Mouse (Mus musculus) embryonic fibroblast, embryonic 13.5 days (primary cell): ENCODE results near the gene Cdh15. TPM values are rescaled to one million over a fixed set of nuclear protein-coding genes. Genes with fewer than 3 reads are reported as not detected.

Experiments used
- H3K27ac ChIP-seq: 2 replicates; pipeline ENCODE4 v1.5.1; 2012; ENCODE audit warnings: low read length, control low read depth, inconsistent platforms; ENCODE audit not compliant: insufficient read depth
- H3K4me1 ChIP-seq: 2 replicates; pipeline ENCODE4 v1.6.1; 2011; ENCODE audit warnings: low read length; ENCODE audit not compliant: control insufficient read depth, insufficient read depth
- H3K4me3 ChIP-seq: 2 replicates; pipeline ENCODE4 v1.5.1; 2011; ENCODE audit warnings: mild to moderate bottlenecking, control low read depth, low read length; ENCODE audit not compliant: insufficient read depth
- CTCF ChIP-seq: IDR thresholded peaks from 2 replicates; pipeline ENCODE4 v1.5.1; 2011; ENCODE audit warnings: mild to moderate bottlenecking, control low read depth, low read length, moderate library complexity, borderline replicate concordance; ENCODE audit not compliant: insufficient read depth
- POLR2A ChIP-seq: IDR thresholded peaks from 2 replicates; pipeline ENCODE4 v1.6.1; 2011; ENCODE audit warnings: low read depth, mild to moderate bottlenecking, control low read depth, low read length, moderate library complexity
- polyA plus RNA-seq: library from polyadenylated mRNA; stranded (reverse); fragments of >200 nt; gene quantifications from 2 replicates; pipeline ENCODE4 v1.2.4, GENCODE M21; 2011; ENCODE audit warnings: low read depth; ENCODE audit not compliant: missing spikeins, insufficient read length

Gene Cdh15
- polyA plus RNA-seq, 1 experiment, result 0.21 TPM

- no peak for TF ChIP-seq POLR2A
- no peak for TF ChIP-seq CTCF
- H3K4me3 ChIP-seq, result no peak overlapping the region
- H3K4me1 ChIP-seq, result no peaks in the 10 kb centered on the region
- H3K27ac ChIP-seq, result no peak overlapping the region
These were observed 30.5 kb downstream of the Cdh15 start for GRCm38 (mm10) chr8:122878231-122878630.

- Histone ChIP-seq H3K4me3 (no peak overlapping the region), H3K27ac (no peak overlapping the region), H3K4me1 (no peaks in the 10 kb centered on the region)
- TF ChIP-seq CTCF (no peak), POLR2A (no peak)
These were observed 32.5 kb downstream of the Cdh15 start for GRCm38 (mm10) chr8:122880302-122880701.

- Histone ChIP-seq H3K4me1 (no peaks in the 10 kb centered on the region), H3K4me3 (no peak overlapping the region), H3K27ac (no peak overlapping the region)
- no peak for TF ChIP-seq POLR2A
- no peak for TF ChIP-seq CTCF
These were observed 35.9 kb downstream of the Cdh15 start for GRCm38 (mm10) chr8:122883671-122884070.

- Histone ChIP-seq H3K27ac (no peak overlapping the region), H3K4me3 (no peak overlapping the region), H3K4me1 (no peaks in the 10 kb centered on the region)
- TF ChIP-seq POLR2A, result no peak
- TF ChIP-seq CTCF, result no peak
These were observed 43.7 kb downstream of the Cdh15 start for GRCm38 (mm10) chr8:122891440-122891839.

- H3K27ac ChIP-seq, result no peak overlapping the region
- no peak overlapping the region for H3K4me3 ChIP-seq
- no peak for TF ChIP-seq POLR2A
- no peak for TF ChIP-seq CTCF
- no peaks in the 10 kb centered on the region for H3K4me1 ChIP-seq
These were observed 45.7 kb downstream of the Cdh15 start for GRCm38 (mm10) chr8:122893451-122893850.

GRCm38 (mm10) chr8:122896317-122896716, 48.6 kb downstream of the Cdh15 start:
- Histone ChIP-seq H3K4me3 (no peak overlapping the region), H3K27ac (no peak overlapping the region), H3K4me1 (no peaks in the 10 kb centered on the region)
- TF ChIP-seq CTCF, result no peak
- no peak for TF ChIP-seq POLR2A

- Histone ChIP-seq H3K4me3 (no peak overlapping the region), H3K4me1 (no peaks in the 10 kb centered on the region), H3K27ac (no peak overlapping the region)
- TF ChIP-seq CTCF (no peak), POLR2A (no peak)
These were observed 49.4 kb downstream of the Cdh15 start for GRCm38 (mm10) chr8:122897200-122897599.

GRCm38 (mm10) chr8:122898018-122898417, 50.3 kb downstream of the Cdh15 start:
- H3K4me3 ChIP-seq, result no peak overlapping the region
- TF ChIP-seq CTCF (no peak), POLR2A (no peak)

GRCm38 (mm10) chr8:122898473-122898872, 50.7 kb downstream of the Cdh15 start:
- H3K4me3 ChIP-seq, result no peak overlapping the region
- no peak for TF ChIP-seq POLR2A
- TF ChIP-seq CTCF, result no peak

More at GRCm38 (mm10) chr8:122898018-122898417, 50.3 kb downstream of the Cdh15 start:
- no peak overlapping the region for H3K27ac ChIP-seq
- H3K4me1 ChIP-seq, result no peaks in the 10 kb centered on the region

GRCm38 (mm10) chr8:122899085-122899484, 51.3 kb downstream of the Cdh15 start:
- H3K4me3 ChIP-seq, result no peak overlapping the region
- TF ChIP-seq CTCF (no peak), POLR2A (no peak)
- H3K4me1 ChIP-seq, result no peaks in the 10 kb centered on the region
- H3K27ac ChIP-seq, result no peak overlapping the region

More at GRCm38 (mm10) chr8:122898473-122898872, 50.7 kb downstream of the Cdh15 start:
- no peak overlapping the region for H3K27ac ChIP-seq
- H3K4me1 ChIP-seq, result no peaks in the 10 kb centered on the region

- Histone ChIP-seq H3K27ac (no peak overlapping the region), H3K4me3 (no peak overlapping the region), H3K4me1 (peaks cover 14% of the 10 kb centered on the region)
- TF ChIP-seq POLR2A (no peak), CTCF (no peak)
These were observed 53.7 kb downstream of the Cdh15 start for GRCm38 (mm10) chr8:122901476-122901875.
